Mouse (Mus musculus): ENCODE data around the gene Rragd.
A peak's percentile ranks its signal among the peaks of the same experiment; 100 is the strongest.
"Not testable (repeated sequence)": the region's sequence is repeated elsewhere in the genome, so short reads cannot be mapped to it uniquely, and the experiment has no call there.

Rragd gene

GRCm38 (mm10) chr4:32984801-32985675 is 2.2 kb downstream of the Rragd start:
- peak; percentile 51 for DNase-seq (ENCODE audit: low read depth, low spot score)

GRCm38 (mm10) chr4:32985684-32986083 is 2.8 kb downstream of the Rragd start:
- DNase-seq (ENCODE audit: low read depth, low spot score): no peak

- DNase-seq (ENCODE audit: low read depth, low spot score): no peak
Measured at GRCm38 (mm10) chr4:32987006-32987405, 4.2 kb downstream of the Rragd start.

GRCm38 (mm10) chr4:32989346-32989745 is 6.5 kb downstream of the Rragd start:
- no peak for DNase-seq (ENCODE audit: low read depth, low spot score)

- no peak for DNase-seq (ENCODE audit: low read depth, low spot score)
Measured at GRCm38 (mm10) chr4:32994168-32994567, 11.3 kb downstream of the Rragd start.

- DNase-seq (ENCODE audit: low read depth, low spot score): no peak
Measured at GRCm38 (mm10) chr4:32996083-32996482, 13.2 kb downstream of the Rragd start.

- no peak for DNase-seq (ENCODE audit: low read depth, low spot score)
Measured at GRCm38 (mm10) chr4:32997571-32997970, 14.7 kb downstream of the Rragd start.

GRCm38 (mm10) chr4:32998996-32999395 is 16.2 kb downstream of the Rragd start:
- no peak for DNase-seq (ENCODE audit: low read depth, low spot score)

GRCm38 (mm10) chr4:33002081-33002480 is 19.2 kb downstream of the Rragd start:
- DNase-seq (ENCODE audit: low read depth, low spot score): no peak

GRCm38 (mm10) chr4:33005595-33006470 is 23.0 kb downstream of the Rragd start:
- DNase-seq (ENCODE audit: low read depth, low spot score): not testable (repeated sequence)

GRCm38 (mm10) chr4:33006844-33007243 is 24.0 kb downstream of the Rragd start:
- no peak for DNase-seq (ENCODE audit: low read depth, low spot score)

- no peak for DNase-seq (ENCODE audit: low read depth, low spot score)
Measured at GRCm38 (mm10) chr4:33007443-33008217, 24.8 kb downstream of the Rragd start.

- DNase-seq (ENCODE audit: low read depth, low spot score): no peak
Measured at GRCm38 (mm10) chr4:33010078-33010477, 27.2 kb downstream of the Rragd start.

- DNase-seq (ENCODE audit: low read depth, low spot score): no peak
Measured at GRCm38 (mm10) chr4:33012484-33012883, 29.6 kb downstream of the Rragd start.

GRCm38 (mm10) chr4:33018361-33018999 is 35.6 kb downstream of the Rragd start:
- peak; percentile 87 for DNase-seq (ENCODE audit: low read depth, low spot score)

- DNase-seq (ENCODE audit: low read depth, low spot score): no peak
Measured at GRCm38 (mm10) chr4:33024420-33024819, 41.6 kb downstream of the Rragd start.

- DNase-seq (ENCODE audit: low read depth, low spot score): no peak
Measured at GRCm38 (mm10) chr4:33029104-33029503, 46.3 kb downstream of the Rragd start.

GRCm38 (mm10) chr4:33030264-33031194 is 47.7 kb downstream of the Rragd start:
- peak; percentile 31 for DNase-seq (ENCODE audit: low read depth, low spot score)

GRCm38 (mm10) chr4:33031195-33031960 is 48.5 kb downstream of the Rragd start, which contains the start of gene Ube2j1:
Gene Ube2j1 (plus strand): TSS chr4:33031416.
- DNase-seq (ENCODE audit: low read depth, low spot score): peak; percentile 82

All from forelimb bud, embryonic 11.5 days (tissue).